Mouse (Mus musculus) G1E (cell line): ENCODE data around the gene Slc12a7. TPM values are rescaled to one million over a fixed set of nuclear protein-coding genes. Genes with fewer than 3 reads are reported as not detected.

Experiments used
- ATAC-seq: 2 replicates; pipeline ENCODE4 v1.8.0; 2016; ENCODE audit warnings: mild to moderate bottlenecking; ENCODE audit not compliant: insufficient number of reproducible peaks, poor library complexity, low FRiP score, severe bottlenecking; ENCODE audit errors: extremely low read depth
- DNase-seq: peaks from one replicate; pipeline ENCODE4 v3.0.0; 2012; ENCODE audit warnings: low spot score
- H3K27me3 ChIP-seq: 2 replicates; pipeline ENCODE4 v1.6.1; 2012; ENCODE audit warnings: mild to moderate bottlenecking, low read length, inconsistent platforms; ENCODE audit not compliant: insufficient read depth
- H3K36me3 ChIP-seq: replicated peaks from 2 replicates; pipeline ENCODE3; 2012; ENCODE audit warnings: mild to moderate bottlenecking, inconsistent platforms
- H3K4me1 ChIP-seq: 2 replicates; pipeline ENCODE4 v1.6.1; 2012; ENCODE audit warnings: low read depth, low read length, inconsistent platforms, mixed read lengths; ENCODE audit not compliant: insufficient read depth
- H3K4me3 ChIP-seq: 2 replicates; pipeline ENCODE4 v1.5.1; 2012; ENCODE audit warnings: low read depth, mild to moderate bottlenecking, inconsistent platforms, low read length, moderate library complexity, mixed read lengths
- H3K9me3 ChIP-seq: replicated peaks from 2 replicates; pipeline ENCODE4 v1.6.1; 2012; ENCODE audit warnings: inconsistent platforms
- CTCF ChIP-seq: IDR thresholded peaks from 2 replicates; pipeline ENCODE4 v1.5.1; 2012; ENCODE audit warnings: low read depth, low read length, inconsistent platforms, mixed read lengths
- GATA1 ChIP-seq: IDR thresholded peaks from 2 replicates; pipeline ENCODE4 v1.6.1; 2012; ENCODE audit warnings: borderline replicate concordance, low read length, inconsistent platforms, mixed read lengths
- GATA2 ChIP-seq: IDR thresholded peaks from 2 replicates; pipeline ENCODE4 v1.6.1; 2012; ENCODE audit warnings: low read depth, low read length, inconsistent platforms, borderline replicate concordance
- POLR2AphosphoS5 ChIP-seq: IDR thresholded peaks from 2 replicates; pipeline ENCODE4 v1.6.1; 2012; ENCODE audit warnings: low read depth, low read length, inconsistent platforms; ENCODE audit not compliant: insufficient replicate concordance
- TAL1 ChIP-seq: conservative IDR thresholded peaks from 2 replicates; pipeline ENCODE4 v1.6.1; 2012; ENCODE audit warnings: low read depth, low read length, inconsistent platforms, mixed read lengths
- polyA plus RNA-seq: library from polyadenylated mRNA; stranded (reverse); fragments of >175 nt; gene quantifications from 2 replicates; pipeline ENCODE4 v1.2.3, GENCODE M21; 2012
- total RNA-seq, 2 experiments: library from RNA; stranded (forward) in 1 of 2; stranded (reverse) in 1 of 2; fragments of 200-1000 nt in 1 of 2; fragments of >200 nt in 1 of 2; fragmentation: Nextera tagmentation in 1 of 2; gene quantifications; 2 replicates each; pipeline ENCODE4 v1.2.3; 2014 to 2017

The Slc12a7 gene
- total and polyA plus RNA-seq, 3 experiments = 0.46 to 1.6 (median 0.82) TPM

GRCm38 (mm10) chr13:73768311-73768710, 35.4 kb downstream of the Slc12a7 start:
- no peak for ATAC-seq
- Histone ChIP-seq H3K9me3 (no peaks in the 10 kb centered on the region), H3K36me3 (no peaks in the 10 kb centered on the region), H3K4me1 (peaks cover 10% of the 10 kb centered on the region; the same call in 1 of the 2 replicates), H3K4me3 (no peak overlapping the region), H3K27me3 (peaks cover 9% of the 10 kb centered on the region; the same call in 1 of the 2 replicates)
- TF ChIP-seq CTCF = no peak
- TF ChIP-seq POLR2AphosphoS5 = no peak
- no peak for TF ChIP-seq GATA1
- no peak for TF ChIP-seq TAL1
- no peak for DNase-seq

GRCm38 (mm10) chr13:73769916-73770682, 37.2 kb downstream of the Slc12a7 start:
- no peaks in the 10 kb centered on the region for H3K9me3 ChIP-seq
- H3K36me3 ChIP-seq = no peaks in the 10 kb centered on the region
- TF ChIP-seq GATA2 = no peak
- no peak for TF ChIP-seq GATA1
- no peak for TF ChIP-seq TAL1
- no peak for TF ChIP-seq POLR2AphosphoS5
- no peak for TF ChIP-seq CTCF
- no peaks in the 10 kb centered on the region for H3K4me1 ChIP-seq
- no peaks in the 10 kb centered on the region for H3K27me3 ChIP-seq
- DNase-seq = no peak
- H3K4me3 ChIP-seq = no peak overlapping the region
- ATAC-seq = no peak

GRCm38 (mm10) chr13:73771131-73771530, 38.2 kb downstream of the Slc12a7 start:
- TF ChIP-seq TAL1 (no peak), CTCF (no peak)
- H3K4me3 ChIP-seq = no peak overlapping the region
- H3K4me1 ChIP-seq = no peaks in the 10 kb centered on the region
- no peaks in the 10 kb centered on the region for H3K27me3 ChIP-seq
- no peak for ATAC-seq
- no peaks in the 10 kb centered on the region for H3K9me3 ChIP-seq
- no peaks in the 10 kb centered on the region for H3K36me3 ChIP-seq
- no peak for DNase-seq

- Histone ChIP-seq H3K9me3 (no peaks in the 10 kb centered on the region), H3K4me1 (no peaks in the 10 kb centered on the region), H3K27me3 (no peaks in the 10 kb centered on the region), H3K4me3 (no peak overlapping the region), H3K36me3 (no peaks in the 10 kb centered on the region)
- ATAC-seq = no peak
- DNase-seq = no peak
- TF ChIP-seq GATA2 = no peak
- TF ChIP-seq POLR2AphosphoS5 = no peak
Measured at GRCm38 (mm10) chr13:73772655-73773054, 39.8 kb downstream of the Slc12a7 start.

GRCm38 (mm10) chr13:73773519-73774205, 40.8 kb downstream of the Slc12a7 start:
- Histone ChIP-seq H3K36me3 (no peaks in the 10 kb centered on the region), H3K27me3 (no peaks in the 10 kb centered on the region), H3K4me3 (no peak overlapping the region), H3K4me1 (no peaks in the 10 kb centered on the region), H3K9me3 (no peaks in the 10 kb centered on the region)
- TF ChIP-seq CTCF (no peak), GATA1 (no peak), GATA2 (no peak), POLR2AphosphoS5 (no peak), TAL1 (no peak)
- ATAC-seq (no peak), DNase-seq (no peak)

GRCm38 (mm10) chr13:73775786-73776185, 42.9 kb downstream of the Slc12a7 start:
- ATAC-seq (no peak), DNase-seq (no peak)

GRCm38 (mm10) chr13:73777578-73777977, 44.7 kb downstream of the Slc12a7 start:
- no peaks in the 10 kb centered on the region for H3K4me1 ChIP-seq
- H3K4me3 ChIP-seq = no peak overlapping the region
- no peaks in the 10 kb centered on the region for H3K36me3 ChIP-seq
- H3K9me3 ChIP-seq = no peaks in the 10 kb centered on the region
- H3K27me3 ChIP-seq = no peaks in the 10 kb centered on the region
- no peak for ATAC-seq
- no peak for DNase-seq
- TF ChIP-seq POLR2AphosphoS5 (no peak), GATA1 (no peak), GATA2 (no peak), TAL1 (no peak), CTCF (no peak)

More at GRCm38 (mm10) chr13:73775786-73776185, 42.9 kb downstream of the Slc12a7 start:
- no peaks in the 10 kb centered on the region for H3K9me3 ChIP-seq
- no peak overlapping the region for H3K4me3 ChIP-seq
- H3K27me3 ChIP-seq = no peaks in the 10 kb centered on the region
- no peaks in the 10 kb centered on the region for H3K36me3 ChIP-seq
- no peak for TF ChIP-seq GATA2
- TF ChIP-seq TAL1 = no peak
- TF ChIP-seq POLR2AphosphoS5 = no peak
- no peak for TF ChIP-seq CTCF
- H3K4me1 ChIP-seq = no peaks in the 10 kb centered on the region
